Mouse (Mus musculus): Measurements from ENCODE around the gene Lysmd4.

The Lysmd4 gene

DNA sequence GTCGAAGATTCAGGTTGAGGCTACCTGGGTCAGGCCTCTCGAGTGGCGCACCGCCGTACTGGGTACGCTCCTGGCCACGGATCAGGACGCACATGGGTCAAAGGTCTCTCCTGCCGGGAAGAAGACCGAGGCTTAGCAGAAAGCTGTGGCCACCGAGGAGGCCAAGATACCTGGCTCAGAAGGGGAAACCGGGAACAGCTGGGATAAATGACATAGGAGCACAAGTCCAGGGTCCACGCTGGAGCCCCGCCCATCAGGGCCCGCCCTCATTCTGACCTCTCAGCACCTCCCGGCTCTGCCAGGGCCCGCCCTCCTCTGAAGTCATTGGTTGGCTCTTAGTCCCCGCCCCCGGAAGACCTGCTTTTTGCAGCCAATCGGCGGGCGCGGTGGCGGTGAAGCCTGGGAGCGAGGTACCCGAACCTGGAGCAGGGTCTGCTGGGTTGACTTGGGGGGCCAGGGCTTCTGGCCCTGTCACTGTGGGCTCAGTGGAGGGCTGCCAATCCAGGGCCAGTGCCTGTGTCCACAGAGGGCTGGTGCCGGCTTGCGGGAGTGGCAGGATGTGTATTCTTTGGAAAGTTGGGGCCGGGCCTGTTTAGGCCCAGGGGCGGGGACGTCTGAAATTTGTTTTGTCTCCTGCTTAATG lies at the start of gene Lysmd4:
Lysmd4 (plus strand) TSS at position 325 of the 643 bp plus-strand sequence.
- peak; percentile 95 for DNase-seq (ENCODE audit: extremely low spot score, low spot score)

DNA sequence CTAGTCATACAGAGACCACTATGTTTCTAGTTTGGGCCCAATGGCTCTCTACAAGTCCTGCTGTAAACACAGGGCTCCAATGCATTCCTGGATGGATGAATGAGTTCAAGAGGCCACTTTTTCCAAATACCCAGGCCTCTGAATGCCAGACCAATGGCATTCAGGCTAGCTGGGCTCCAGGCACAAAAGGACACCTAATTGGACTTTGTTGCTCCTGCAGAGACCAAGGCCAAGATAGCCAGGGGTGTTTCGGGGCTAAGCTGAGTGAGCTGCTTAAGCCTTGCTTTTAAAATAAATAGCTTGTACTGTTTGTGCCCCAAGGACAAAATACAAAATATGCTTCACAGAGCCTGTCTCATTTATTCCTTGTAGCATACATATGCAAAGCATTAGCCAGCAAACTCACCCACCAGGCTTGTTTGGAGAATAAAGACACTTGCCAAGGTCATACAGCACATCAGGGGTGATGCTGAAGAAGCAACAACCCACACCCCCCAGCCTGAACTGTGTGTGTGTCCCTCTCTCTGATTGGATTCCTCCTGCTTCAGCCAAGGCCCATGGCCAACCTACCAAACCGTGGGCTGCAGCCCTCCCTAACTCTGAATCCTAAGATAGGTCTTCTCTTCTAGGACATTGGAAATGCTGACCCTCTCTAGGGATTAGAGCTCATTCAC lies 48.7 kb upstream of the Lysmd4 start:
- DNase-seq (ENCODE audit: extremely low spot score, low spot score): no peak

DNA sequence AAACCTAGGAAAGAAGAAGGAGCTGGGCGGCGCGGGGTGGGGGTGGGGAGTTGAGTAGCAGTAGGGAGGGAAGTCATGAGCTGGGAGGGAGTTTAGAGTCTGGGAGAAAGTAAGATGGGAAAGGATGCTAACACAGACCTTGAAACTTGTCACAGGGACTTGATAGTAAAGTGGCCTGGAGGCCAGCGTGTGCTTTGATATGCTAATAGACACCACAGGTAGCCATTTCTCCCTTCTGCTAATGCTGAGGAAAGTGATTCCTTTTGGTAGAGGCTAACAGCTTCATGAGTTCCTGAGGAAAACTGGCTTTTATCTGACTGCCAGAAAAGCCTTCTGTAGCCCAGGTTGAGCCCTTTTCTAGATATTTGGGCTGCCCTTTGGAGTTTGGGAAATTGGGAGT lies 38.6 kb upstream of the Lysmd4 start:
- no peak for DNase-seq (ENCODE audit: extremely low spot score, low spot score)

DNA sequence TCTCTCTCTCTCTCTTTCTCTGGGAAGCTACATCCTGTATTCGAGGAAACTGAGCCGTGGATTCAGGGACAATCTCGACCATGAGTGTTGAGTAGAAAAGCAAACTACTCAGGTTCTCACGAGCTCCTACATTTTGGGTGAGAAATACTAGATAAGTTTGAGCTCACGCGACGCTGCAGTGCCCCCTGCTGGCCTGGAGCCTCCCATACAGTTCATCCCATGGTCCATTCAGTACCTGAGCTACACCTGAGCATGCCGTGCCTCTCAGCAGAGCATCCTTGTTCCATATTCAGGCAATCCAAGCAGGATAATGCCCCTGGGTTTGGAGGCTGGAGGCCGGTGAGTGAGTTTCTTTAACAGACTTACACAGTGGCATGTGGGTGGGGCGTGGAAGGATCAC lies 22.9 kb upstream of the Lysmd4 start:
- DNase-seq (ENCODE audit: extremely low spot score, low spot score): peak; percentile 54

DNA sequence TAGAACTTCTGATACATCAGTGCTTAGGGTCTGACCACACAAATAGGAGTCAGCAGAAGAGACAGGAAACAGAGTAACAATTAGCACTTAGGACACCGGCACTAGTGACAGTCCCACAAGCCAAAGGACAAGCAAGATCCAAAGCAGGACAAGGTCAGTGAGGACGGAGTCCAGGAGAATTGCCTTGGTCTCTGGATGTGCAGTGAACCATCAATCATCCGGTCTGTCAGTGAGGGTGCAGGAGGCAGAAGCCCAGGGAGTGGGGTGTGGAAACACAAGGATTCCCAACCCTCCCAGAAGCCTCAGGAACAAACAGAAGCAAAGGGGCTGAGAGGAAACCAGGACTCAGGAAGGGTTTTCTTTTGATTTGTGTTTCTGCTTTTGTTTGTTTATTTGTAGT lies 18.7 kb upstream of the Lysmd4 start:
- DNase-seq (ENCODE audit: extremely low spot score, low spot score): no peak

DNA sequence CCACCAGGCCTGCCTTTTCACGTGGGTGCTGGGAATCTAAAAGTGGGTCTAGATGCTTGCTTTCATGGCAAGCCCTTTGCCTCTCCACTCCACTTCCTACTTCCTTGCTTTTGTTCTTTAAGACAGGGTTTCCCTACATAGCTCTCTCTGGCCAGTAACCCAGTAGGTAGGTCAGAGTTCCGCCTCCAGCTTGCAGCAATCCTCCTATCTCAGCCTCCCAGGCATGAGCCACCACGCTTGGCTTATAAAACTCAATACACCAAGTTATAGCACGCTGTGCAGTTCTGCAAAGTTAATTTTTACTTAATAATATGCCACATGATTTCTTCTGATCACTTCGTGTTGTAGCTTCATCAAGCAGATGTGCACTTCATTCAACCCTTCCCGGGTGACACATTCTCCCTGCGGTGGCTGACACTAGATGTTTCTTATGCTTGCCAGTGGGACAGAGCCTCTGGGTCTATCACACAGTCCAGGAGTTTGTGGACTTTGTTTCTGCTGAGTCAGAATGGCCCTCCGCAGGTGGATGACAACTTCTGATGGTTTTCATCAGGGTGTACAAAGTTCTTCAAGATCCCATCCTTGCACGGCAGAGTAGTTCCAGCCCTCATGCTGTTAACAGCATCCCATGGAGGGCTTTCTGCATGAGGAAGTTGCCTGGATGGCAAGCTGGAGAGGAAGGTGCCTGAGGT lies 16.5 kb upstream of the Lysmd4 start:
- DNase-seq (ENCODE audit: extremely low spot score, low spot score): no peak

DNA sequence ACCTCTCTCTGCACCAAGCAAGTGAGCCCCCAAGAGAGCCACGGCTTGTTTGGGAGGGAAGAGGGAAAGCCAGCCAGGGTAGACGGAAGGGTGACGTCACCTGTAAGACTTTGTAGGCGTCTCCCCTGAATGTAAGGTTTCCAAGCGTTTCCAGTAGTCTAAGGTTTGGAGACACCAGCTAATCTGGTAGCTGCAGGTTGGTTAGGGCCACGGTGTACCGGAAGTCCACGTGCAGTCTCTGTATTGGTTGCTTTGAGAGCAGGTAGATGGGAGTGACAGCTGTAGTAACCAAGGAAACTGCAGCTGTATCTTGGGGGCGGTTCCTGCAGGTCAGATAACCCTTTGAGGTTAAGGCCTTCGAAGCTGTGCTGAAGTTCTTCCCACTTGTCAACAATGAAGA lies 15.8 kb upstream of the Lysmd4 start:
- no peak for DNase-seq (ENCODE audit: extremely low spot score, low spot score)

DNA sequence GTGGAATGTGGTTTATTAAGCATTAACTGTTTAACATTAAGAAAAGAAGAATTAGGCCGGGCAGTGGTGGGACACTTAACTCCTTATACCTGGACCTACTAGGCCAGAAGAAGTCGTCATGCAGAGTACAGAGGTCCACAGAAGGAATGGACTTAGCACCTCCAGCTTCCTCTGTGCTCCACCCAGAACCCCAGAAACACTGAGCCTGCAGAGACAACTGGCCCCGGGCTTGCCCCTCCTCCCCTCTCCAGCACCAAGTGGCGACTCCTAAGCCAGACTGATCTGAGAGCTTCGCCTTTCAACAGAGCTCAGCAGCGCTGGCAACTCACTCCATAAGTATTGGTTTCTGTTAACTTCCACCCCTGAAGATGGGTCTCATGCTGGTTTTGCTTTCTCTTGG lies 14.6 kb upstream of the Lysmd4 start:
- DNase-seq (ENCODE audit: extremely low spot score, low spot score): no peak

DNA sequence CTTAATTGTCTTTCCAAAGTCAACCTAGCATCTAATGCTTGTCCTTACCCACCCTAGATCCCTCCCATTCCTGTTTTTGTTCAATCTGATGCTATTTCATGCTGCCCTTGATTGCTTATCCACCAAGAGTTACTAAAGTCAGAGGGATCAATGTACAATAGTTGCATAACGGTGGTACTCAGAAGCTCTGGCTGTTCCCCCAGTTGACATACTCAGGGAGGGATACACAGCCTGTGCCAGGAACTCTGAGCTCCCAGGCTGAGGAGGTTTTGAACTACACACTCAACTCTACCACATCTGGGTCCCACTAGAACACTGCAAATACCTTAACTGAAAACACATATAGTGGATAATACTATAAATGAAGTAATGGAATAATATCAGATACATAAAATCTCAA lies 14.0 kb upstream of the Lysmd4 start:
- DNase-seq (ENCODE audit: extremely low spot score, low spot score): no peak

DNA sequence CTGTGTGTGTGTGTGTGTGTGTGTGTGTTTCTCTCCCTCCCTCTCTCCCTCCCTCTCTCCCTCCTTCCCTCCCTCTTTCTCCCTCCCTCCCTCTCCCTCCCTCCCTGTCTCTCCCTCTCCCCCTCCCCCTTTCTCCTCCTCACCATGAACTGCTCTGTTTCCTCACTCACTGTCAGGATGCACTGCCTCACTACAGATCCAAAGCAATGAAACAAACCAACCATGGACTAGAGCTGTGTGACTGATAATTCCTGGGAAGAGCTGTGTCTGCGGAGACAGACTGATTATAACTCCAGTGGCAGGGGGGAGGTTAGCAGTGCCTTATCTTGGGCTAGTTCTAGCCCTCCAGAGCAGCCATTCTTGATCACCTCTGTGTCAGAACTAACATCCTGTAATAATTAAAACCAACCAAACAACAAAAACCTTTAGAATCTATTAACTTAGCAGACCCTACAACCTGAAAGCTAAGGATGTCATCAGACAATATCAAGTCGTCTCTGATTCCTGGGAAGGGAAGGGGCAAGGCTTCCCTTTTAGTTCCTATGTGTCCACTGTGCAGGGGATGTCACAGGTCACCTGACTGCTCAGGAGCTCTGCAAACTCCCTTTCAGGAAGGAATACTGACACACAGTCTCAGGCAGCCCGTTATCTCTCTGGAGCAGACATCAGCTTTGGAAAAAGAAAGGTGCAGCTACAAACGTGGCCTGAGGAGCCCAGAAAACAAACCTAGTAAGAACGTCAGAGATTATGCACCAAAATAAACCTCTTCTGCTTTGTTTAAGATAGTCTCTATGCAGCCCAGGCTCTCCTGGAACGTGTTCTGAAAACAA lies 12.1 kb upstream of the Lysmd4 start:
- no peak for DNase-seq (ENCODE audit: extremely low spot score, low spot score)

DNA sequence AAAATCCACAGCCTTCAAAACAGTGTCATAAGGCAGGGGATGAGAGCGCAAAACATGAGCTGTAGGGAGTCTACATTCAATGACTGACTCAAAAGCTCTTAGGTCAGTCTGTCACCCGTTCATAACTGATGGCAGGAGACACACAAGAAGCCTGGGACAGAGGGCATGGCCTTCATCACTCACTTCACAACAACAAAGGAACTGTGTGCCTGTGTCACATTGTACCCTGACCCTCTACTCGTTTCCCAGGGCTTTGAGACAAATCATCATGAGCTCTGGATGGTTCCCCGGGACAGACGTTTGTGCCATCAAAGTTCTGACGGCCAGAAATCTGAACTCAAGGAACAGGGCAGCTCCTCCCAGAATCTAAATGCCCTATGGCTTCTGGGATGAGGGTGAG lies 11.0 kb upstream of the Lysmd4 start:
- DNase-seq (ENCODE audit: extremely low spot score, low spot score): peak; percentile 34

DNA sequence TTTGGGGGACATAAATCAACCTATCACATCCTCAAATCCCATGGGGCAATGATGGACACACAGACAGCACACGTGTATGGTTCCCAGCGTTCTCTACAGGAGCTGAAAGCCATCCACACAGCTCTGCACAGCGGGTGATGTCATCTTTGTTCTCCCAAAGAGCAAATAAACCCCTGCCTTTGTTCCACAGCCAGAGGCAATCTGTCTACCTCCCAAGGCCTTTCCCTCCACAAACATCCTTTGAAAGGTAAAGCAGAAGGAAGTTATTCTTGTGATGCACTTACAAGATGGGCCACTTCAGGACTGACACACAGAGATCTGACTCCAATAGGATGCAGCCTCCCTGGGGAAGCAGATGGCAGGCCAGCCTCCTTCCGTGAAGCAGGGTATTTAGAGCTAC lies 10.4 kb upstream of the Lysmd4 start:
- DNase-seq (ENCODE audit: extremely low spot score, low spot score): peak; percentile 40

DNA sequence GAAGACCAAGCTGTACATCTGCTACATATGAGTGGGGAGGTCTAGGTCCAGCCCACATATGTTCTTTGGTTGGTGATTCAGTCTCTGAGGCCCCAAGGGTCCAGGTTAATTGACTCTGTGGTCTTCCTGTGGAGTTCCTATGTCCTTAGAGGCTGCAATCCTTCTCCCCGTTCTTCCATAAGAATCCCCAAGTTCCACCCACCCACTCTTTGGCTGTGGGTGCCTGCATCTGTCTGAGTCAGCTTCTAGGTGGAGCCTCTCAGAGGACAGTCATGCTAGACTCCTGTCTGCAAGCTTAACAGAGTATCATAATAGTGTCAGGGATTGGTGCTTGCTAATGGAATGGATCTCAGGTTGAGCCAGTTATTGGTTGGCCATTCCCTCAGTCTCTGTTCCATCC lies 8.8 kb upstream of the Lysmd4 start:
- DNase-seq (ENCODE audit: extremely low spot score, low spot score): no peak

DNA sequence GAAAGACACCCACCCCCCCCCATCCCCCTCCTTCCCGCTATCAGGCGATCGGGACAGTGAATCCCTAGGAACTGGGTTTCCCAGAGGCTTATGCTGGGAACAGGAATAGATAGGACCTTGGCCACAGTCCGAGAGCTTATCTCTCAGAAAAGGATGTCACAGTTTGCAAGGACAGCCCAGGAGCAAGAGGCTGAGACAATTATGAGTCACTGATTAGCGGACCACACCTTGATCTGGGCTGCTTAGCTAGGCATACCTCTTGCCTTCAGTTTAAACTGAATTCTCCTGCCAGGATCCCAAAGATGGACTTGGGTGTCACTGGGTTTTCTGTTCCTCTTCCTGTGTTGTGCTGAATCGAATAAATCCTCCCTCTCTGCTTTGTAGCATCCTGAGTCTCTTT lies 6.0 kb upstream of the Lysmd4 start:
- DNase-seq (ENCODE audit: extremely low spot score, low spot score): no peak

DNA sequence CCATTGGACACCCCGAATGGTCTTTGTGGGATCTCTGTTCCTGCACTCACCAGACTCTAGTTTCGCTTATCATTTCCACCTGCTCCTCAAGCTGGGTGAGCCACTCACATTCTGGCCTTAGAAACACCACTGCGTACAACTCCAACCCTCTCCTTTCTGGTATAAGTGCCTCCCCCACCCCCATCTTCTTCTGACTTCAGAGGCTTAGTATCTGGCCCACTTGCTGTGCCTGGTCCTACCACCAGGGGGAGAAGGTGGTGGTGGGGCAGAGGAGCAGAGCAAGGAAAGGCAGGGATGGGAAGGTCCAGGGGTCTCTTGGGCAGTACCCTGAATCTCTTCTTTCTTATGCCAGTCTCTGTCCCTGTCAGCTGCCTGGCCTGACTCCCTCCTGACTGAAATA lies 5.3 kb upstream of the Lysmd4 start:
- DNase-seq (ENCODE audit: extremely low spot score, low spot score): peak; percentile 75

DNA sequence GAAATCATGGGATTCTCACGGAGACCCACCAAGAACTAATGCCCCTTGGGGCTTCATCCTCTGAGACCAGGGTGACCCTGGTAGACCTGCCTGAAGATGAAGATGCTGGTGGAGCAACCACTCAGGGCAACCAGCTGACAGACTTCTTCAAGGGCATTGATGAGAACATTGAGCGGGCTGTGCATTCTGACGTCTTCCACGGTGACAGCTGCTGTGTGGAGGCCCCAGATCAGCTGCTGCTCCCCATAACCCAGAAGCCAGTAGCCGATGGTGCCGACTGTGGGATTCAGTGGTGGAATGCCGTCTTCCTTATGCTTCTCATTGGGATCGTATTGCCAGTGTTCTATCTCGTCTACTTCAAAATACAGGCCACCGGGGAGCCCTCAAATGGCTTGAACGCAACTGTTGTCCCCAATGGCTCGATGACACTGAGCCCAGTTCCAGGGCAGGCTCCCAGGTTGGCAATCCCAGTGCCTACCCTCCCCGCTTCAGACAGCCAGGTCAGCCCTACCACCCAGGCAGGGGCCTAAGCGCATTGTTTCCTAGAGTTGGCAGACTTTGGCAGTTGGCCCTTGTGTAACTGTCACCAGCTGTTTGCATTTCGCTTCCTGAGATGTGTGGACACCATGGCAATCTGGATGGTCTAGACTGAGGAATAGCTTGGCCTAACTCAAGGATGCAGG lies 3.7 kb downstream of the Lysmd4 start:
- no peak for DNase-seq (ENCODE audit: extremely low spot score, low spot score)

DNA sequence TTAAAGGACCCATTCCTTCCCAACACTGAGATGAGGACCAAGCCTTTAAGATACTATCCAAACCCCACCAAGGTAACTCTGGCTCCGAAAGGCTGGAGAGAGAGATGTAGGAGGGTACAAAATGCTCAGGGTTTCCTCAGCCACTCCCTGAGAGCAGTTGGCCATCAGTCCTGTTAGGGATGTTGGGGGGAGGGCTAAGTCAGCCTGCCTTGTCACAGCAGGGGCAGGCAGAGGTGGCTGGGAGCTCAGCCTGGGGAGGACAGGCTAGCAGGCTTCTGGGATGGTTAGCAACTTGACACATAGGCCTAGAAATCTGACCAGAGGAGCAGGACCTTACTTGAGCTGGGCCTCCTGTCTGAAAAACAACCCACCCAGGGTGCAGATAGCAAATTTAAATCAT lies 5.2 kb downstream of the Lysmd4 start:
- DNase-seq (ENCODE audit: extremely low spot score, low spot score): no peak

DNA sequence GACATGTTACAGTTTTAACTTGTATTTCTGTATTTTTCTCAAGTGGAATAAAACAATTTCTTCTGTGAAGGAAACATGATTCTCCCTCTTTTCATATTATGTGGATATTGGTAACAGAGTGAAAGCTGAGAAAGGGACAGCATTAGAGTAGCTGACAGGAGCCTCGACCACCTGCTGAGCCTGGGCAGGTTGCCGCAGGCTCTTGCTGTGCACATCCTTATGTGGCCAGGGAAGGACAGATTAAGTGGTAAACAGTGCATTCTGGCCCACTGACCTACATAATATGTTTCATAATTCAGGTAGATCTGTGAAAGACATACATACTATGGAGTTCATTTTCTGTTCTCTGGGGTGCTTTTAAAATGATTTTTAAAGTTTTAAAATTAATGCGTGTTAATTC lies 6.0 kb downstream of the Lysmd4 start:
- DNase-seq (ENCODE audit: extremely low spot score, low spot score): no peak

DNA sequence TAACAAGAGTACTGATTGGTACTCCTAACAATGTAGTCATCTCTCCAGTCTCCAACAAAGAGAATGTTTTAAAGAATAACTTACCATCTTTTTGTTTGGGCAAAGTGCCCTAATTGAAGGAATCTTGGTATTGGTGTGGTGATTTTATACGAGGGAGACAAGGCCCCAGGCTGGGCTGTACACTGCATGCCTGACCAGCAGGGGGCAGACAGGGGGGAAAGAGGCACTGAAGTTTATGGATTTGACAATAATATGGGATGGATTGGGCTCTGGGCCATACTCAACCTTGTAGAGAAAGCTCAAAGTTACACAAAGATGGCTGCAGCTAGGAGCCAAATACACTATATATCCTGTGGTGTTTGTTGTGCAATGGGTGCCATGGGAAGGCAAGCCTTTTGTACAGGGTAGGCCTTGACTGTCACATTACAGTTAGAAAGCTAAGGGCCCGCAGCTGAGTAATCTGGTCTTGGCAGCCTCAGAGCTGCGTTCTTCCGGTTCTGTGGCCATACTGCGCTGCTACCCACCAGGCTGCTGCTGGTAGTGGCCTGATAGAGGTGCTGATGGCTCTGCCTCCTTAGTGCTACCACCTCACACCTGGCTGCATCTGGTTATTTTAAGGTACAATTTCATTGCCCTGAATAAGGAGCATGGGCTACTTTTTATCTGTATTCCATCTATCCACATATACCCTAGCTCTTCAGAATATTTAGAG lies 6.7 kb downstream of the Lysmd4 start:
- DNase-seq (ENCODE audit: extremely low spot score, low spot score): peak; percentile 48

DNA sequence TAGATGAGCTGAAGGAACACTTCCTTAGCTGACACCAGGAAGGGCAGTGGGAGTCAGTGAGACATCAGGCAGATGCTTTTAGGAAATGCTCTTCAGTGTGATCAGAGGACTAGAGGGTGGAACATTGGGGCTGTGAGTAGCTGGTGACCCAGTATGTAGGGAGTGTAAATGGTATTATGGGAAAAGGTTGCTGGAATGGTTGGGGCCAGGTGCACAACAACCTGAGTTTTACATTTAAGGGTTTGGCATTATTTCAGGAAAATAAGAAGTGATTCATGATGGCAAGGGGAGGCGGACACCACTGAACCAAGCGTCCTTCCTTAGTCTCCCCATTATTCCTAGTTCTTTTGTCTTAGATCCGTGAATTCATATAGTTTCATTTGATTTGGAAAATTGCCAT lies 7.4 kb downstream of the Lysmd4 start:
- no peak for DNase-seq (ENCODE audit: extremely low spot score, low spot score)

DNA sequence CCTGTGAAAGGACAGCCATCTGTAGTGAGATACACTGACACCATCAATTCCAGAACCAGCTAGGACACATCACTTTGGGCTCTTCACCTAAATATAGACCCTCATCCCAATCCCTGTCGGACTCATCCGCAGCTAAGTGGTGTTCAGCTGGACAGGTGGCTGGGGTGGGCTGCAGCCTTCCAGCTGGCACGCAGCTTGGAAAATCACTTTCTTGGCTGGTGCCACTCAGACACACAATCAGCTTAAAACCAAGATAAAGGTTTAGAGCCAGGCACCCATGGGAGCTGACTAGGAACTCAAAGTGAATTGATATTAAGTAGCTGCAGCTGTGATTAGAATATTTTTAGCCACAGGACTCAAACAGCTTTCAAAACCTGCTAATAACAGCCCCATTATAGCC lies 7.9 kb downstream of the Lysmd4 start:
- no peak for DNase-seq (ENCODE audit: extremely low spot score, low spot score)
